Mouse (Mus musculus): ENCODE results near the gene E2f2.

E2f2 gene

GRCm38 (mm10) chr4:136242728-136243127 lies 70.5 kb downstream of the E2f2 start:
- no peak for DNase-seq (ENCODE audit: low spot score)

GRCm38 (mm10) chr4:136244208-136244607 lies 72.0 kb downstream of the E2f2 start:
- DNase-seq (ENCODE audit: low spot score) = no peak
